Mouse (Mus musculus) stomach, postnatal 0 days (tissue): ENCODE measurements around the gene Crygn.

ENCODE experiments used
- CTCF ChIP-seq: IDR thresholded peaks from 2 replicates; pipeline ENCODE4 v1.5.1; 2016; ENCODE audit warnings: antibody characterized with exemption, low read depth, mild to moderate bottlenecking, moderate library complexity
- EP300 ChIP-seq: optimal IDR thresholded peaks from 2 replicates; pipeline ENCODE3; 2016; ENCODE audit warnings: antibody characterized with exemption

DNA sequence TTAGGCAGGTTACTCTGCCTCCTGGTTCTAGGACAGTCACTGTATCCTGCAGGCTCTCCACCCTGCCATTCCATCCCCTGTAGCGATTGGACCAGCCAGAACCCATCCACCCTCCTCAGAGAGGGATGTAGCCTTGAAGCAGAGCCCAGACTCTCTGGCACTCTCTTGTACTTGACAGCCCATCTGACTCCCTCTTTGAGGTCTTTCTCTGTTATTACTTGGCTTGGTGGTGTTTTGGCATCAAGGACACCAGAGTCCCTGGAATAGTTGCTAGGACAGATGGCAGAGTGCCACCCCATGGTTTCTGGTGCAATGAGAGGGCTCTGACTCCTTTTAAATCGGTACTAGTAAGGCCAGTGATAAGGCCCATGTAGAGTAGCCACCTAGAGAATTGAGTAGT lies 44.6 kb downstream of the Crygn start:
- TF ChIP-seq EP300 (no peak), CTCF (no peak)
